Comparison of ENCODE assay signal across 10 mouse cellular contexts in genomic region chr2:144299749-144300669, GRCm38 (mm10). TPM values are rescaled to one million over a fixed set of nuclear protein-coding genes. Genes with fewer than 3 reads are reported as not detected.
A peak's percentile ranks its signal among the peaks of the same experiment; 100 is the strongest.
DNase-seq lines count a peak whose midpoint lies in the region; ATAC-seq and TF ChIP-seq lines count a peak whose summit lies in the region.
"Had no signal": no experiment of that assay in that cellular context is flagged by ENCODE, and none has a peak within 500 bp of the region (broad histone marks: within the 10 kb centered on the region; RNA-seq: fewer than 3 reads in every experiment).

No protein-coding gene starts in this region.

- no peak for TF ChIP-seq POLR2A in spleen, adult 2 months (IDR thresholded peaks at IDR 0.05; ENCODE audit: low read depth, low read length)

- peak; percentile 84 for ATAC-seq in intestine, embryonic 15.5 days
- no peak for ATAC-seq in neural tube, embryonic 15.5 days (ENCODE audit: low FRiP score)

- TF ChIP-seq CTCF in spleen, adult 2 months (IDR thresholded peaks at IDR 0.05; ENCODE audit: extremely low read depth, insufficient read depth, insufficient read length, insufficient replicate concordance), result no peak

- H3K4me3 ChIP-seq in spleen, adult 2 months (ENCODE audit: extremely low read depth, insufficient read depth, insufficient read length), result peak overlapping the region; percentile 40; the same call in 1 of the 2 replicates
- H3K4me3 ChIP-seq in intestine, embryonic 15.5 days (replicated peaks), result no peak overlapping the region
- H3K4me3 ChIP-seq in neural tube, embryonic 15.5 days (replicated peaks), result no peak overlapping the region

- no peaks in the 10 kb centered on the region for H3K27me3 ChIP-seq in spleen, adult 2 months (ENCODE audit: control insufficient read depth, insufficient read depth, low read length)
- no peaks in the 10 kb centered on the region for H3K27me3 ChIP-seq in intestine, embryonic 15.5 days (replicated peaks)
- H3K27me3 ChIP-seq in splenic B cell, adult 2 months (ENCODE audit: control insufficient read depth, insufficient read depth, low read length, poor library complexity, severe bottlenecking), result no peaks in the 10 kb centered on the region
- no peaks in the 10 kb centered on the region for H3K27me3 ChIP-seq in neural tube, embryonic 15.5 days (replicated peaks)

- H3K4me2 ChIP-seq in intestine, embryonic 15.5 days (replicated peaks), result no peak overlapping the region
- H3K4me2 ChIP-seq in neural tube, embryonic 15.5 days, result no peak overlapping the region
- H3K4me2 ChIP-seq: heart, embryonic 11.5 days had no signal

- DNase-seq in adrenal gland, adult 2 months, result peak; percentile 59
- DNase-seq in adrenal gland, postnatal 4 days (ENCODE audit: low spot score in 2 of 2), result no peak
- DNase-seq in spleen, adult 2 months (ENCODE audit: low read depth in 1 of 2, low spot score in 2 of 2), result no peak
- DNase-seq in spleen, adult 18-20 months, result no peak
- peak; percentile 12 for DNase-seq in splenic B cell, adult 2 months (ENCODE audit: low read depth, low spot score)
- DNase-seq in cerebellum, adult 8-10 months, result no peak

- H3K9ac ChIP-seq in intestine, embryonic 15.5 days, result no peak overlapping the region
- H3K9ac ChIP-seq in neural tube, embryonic 15.5 days (replicated peaks), result no peak overlapping the region

- WGBS in spleen, adult 2 months, result 35% methylated on average over 9 of the region's 9 CpGs
- WGBS in intestine, embryonic 15.5 days, result 58% methylated on average over 9 of the region's 9 CpGs
- WGBS in neural tube, embryonic 15.5 days, result 74% methylated on average over 9 of the region's 9 CpGs

- no peak overlapping the region for H3K27ac ChIP-seq in spleen, adult 2 months (ENCODE audit: insufficient read depth, low read length)
- no peak overlapping the region for H3K27ac ChIP-seq in intestine, embryonic 15.5 days
- H3K27ac ChIP-seq in neural tube, embryonic 15.5 days (replicated peaks), result no peak overlapping the region

- no peaks in the 10 kb centered on the region for H3K36me3 ChIP-seq in spleen, adult 2 months (ENCODE audit: control insufficient read depth, insufficient read depth, low read length)
- no peaks in the 10 kb centered on the region for H3K36me3 ChIP-seq in intestine, embryonic 15.5 days
- H3K36me3 ChIP-seq in splenic B cell, adult 2 months (ENCODE audit: control insufficient read depth, insufficient read depth, low read length, poor library complexity, severe bottlenecking), result no peaks in the 10 kb centered on the region
- H3K36me3 ChIP-seq in neural tube, embryonic 15.5 days, result no peaks in the 10 kb centered on the region

- no peaks in the 10 kb centered on the region for H3K9me3 ChIP-seq in intestine, embryonic 15.5 days
- no peaks in the 10 kb centered on the region for H3K9me3 ChIP-seq in neural tube, embryonic 15.5 days (replicated peaks)

- peaks cover 6% of the 10 kb centered on the region for H3K4me1 ChIP-seq in spleen, adult 2 months (ENCODE audit: control insufficient read depth, insufficient read depth, insufficient read length)
- H3K4me1 ChIP-seq in intestine, embryonic 15.5 days (replicated peaks), result no peaks in the 10 kb centered on the region
- no peaks in the 10 kb centered on the region for H3K4me1 ChIP-seq in neural tube, embryonic 15.5 days

RNA-seq across cellular contexts. Expression of gene Snx5, which starts 29.3 kb away (rescaled TPM):
- 100 to 1,000 TPM in 1 of 2 experiments, 10 to 100 TPM in 1; 87.4 to 105 TPM for total RNA-seq in adrenal gland, adult 2 months (2021)
- 34.9 and 35.1 TPM in 2 replicates for polyA plus RNA-seq in adrenal gland, adult 2 months (2012; rRNA removed)
- total RNA-seq in adrenal gland, postnatal 4 days (2021), result 100 to 1,000 TPM; 136 to 138 TPM
- 80.2 and 100 TPM in 2 replicates for polyA plus RNA-seq in spleen, adult 2 months (2012; rRNA removed)
- 131 and 140 TPM in 2 replicates for polyA plus RNA-seq in intestine, embryonic 15.5 days (2015; fragmentation: Nextera tagmentation; extraction: Ambion mirVana)
- polyA plus RNA-seq in neural tube, embryonic 15.5 days (2015; fragmentation: Nextera tagmentation; extraction: Ambion mirVana), result 74.4 and 93.8 TPM in 2 replicates

RNA-seq across cellular contexts. Expression of gene Mgme1, which starts 29.5 kb away (rescaled TPM):
- total RNA-seq in adrenal gland, adult 2 months (2021), result 10 to 100 TPM; 22.3 to 22.7 TPM
- polyA plus RNA-seq in adrenal gland, adult 2 months (2012; rRNA removed), result 4.4 and 4.6 TPM in 2 replicates
- 10 to 100 TPM; 16.5 to 17.1 TPM for total RNA-seq in adrenal gland, postnatal 4 days (2021)
- polyA plus RNA-seq in spleen, adult 2 months (2012; rRNA removed), result 2.0 and 2.1 TPM in 2 replicates
- 22.7 and 23.3 TPM in 2 replicates for polyA plus RNA-seq in intestine, embryonic 15.5 days (2015; fragmentation: Nextera tagmentation; extraction: Ambion mirVana)
- polyA plus RNA-seq in neural tube, embryonic 15.5 days (2015; fragmentation: Nextera tagmentation; extraction: Ambion mirVana), result 13.3 and 15.5 TPM in 2 replicates

RNA-seq across cellular contexts. Expression of gene Ovol2, which starts 31.9 kb away (rescaled TPM):
- not detected for total RNA-seq in adrenal gland, adult 2 months (2021)
- polyA plus RNA-seq in adrenal gland, adult 2 months (2012; rRNA removed), result not detected in 2 replicates
- total RNA-seq in adrenal gland, postnatal 4 days (2021), result under 1 TPM in 1 of 2 experiments, not detected in 1; 0.50 TPM
- polyA plus RNA-seq in spleen, adult 2 months (2012; rRNA removed), result 0.44 TPM in 1 of 2 replicates, not detected in the other
- 1.1 and 1.9 TPM in 2 replicates for polyA plus RNA-seq in intestine, embryonic 15.5 days (2015; fragmentation: Nextera tagmentation; extraction: Ambion mirVana)
- polyA plus RNA-seq in neural tube, embryonic 15.5 days (2015; fragmentation: Nextera tagmentation; extraction: Ambion mirVana), result 0.11 TPM in 1 of 2 replicates, not detected in the other
- total RNA-seq: adrenal gland, adult 18-20 months had no signal

Comparison
In these comparisons a context has a peak if more than half of its experiments do, and no peak if none do; other contexts are left out.
1. DNase-seq: peak in adrenal gland, adult 2 months (single experiment) and splenic B cell, adult 2 months (single experiment); none in adrenal gland, postnatal 4 days (0 of 2), spleen, adult 2 months (0 of 2), spleen, adult 18-20 months (0 of 2) and cerebellum, adult 8-10 months (single experiment).